Mouse (Mus musculus) C2C12 (cell line): ENCODE data around the gene Vps4a.

Source experiments
- CEBPB ChIP-seq: IDR thresholded peaks from one replicate; pipeline ENCODE4 v1.6.1; 2011; ENCODE audit warnings: low read depth, mild to moderate bottlenecking, control low read depth, moderate library complexity
- CTCF ChIP-seq: IDR thresholded peaks from one replicate; pipeline ENCODE4 v1.5.1; 2011; ENCODE audit not compliant: control insufficient read depth, insufficient read depth, insufficient read length
- MAX ChIP-seq: IDR thresholded peaks from one replicate; pipeline ENCODE4 v1.6.1; 2011; ENCODE audit warnings: mild to moderate bottlenecking, control low read depth
- USF1 ChIP-seq: IDR thresholded peaks from one replicate; pipeline ENCODE4 v1.6.1; 2011; ENCODE audit warnings: low read depth, mild to moderate bottlenecking, control low read depth, moderate library complexity

DNA sequence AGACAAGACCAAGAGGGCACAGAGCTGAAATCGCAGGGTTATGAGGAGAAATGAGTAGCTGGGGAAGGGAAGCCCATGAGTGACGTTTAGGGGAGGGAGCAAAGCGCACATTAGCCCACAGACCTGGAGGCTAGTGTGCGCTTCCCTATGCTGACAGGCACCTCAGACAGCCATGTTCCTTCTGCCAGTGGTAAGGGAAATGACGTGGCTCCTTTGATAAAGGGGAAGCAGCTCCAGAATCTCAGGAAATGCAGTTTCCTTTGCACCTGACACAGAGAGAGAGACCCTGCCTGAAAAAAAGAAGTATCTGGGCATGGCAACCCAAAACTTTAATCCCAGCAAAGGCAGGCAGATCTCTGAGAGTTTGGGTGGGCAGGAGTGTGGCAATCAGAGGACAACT lies 964 bp upstream of the Vps4a start:
- TF ChIP-seq CTCF (no peak), CEBPB (no peak), USF1 (no peak), MAX (no peak)
